Mouse (Mus musculus): ENCODE data around the gene Nphp3.
A peak's percentile ranks its signal among the peaks of the same experiment; 100 is the strongest.

- TF ChIP-seq POLR2A (IDR thresholded peaks at IDR 0.05; ENCODE audit: borderline replicate concordance, extremely low read depth, insufficient read depth, insufficient read length, poor library complexity, severe bottlenecking) (peak; percentile 64), CTCF (IDR thresholded peaks at IDR 0.05; ENCODE audit: borderline replicate concordance, extremely low read depth, insufficient read depth, insufficient read length) (peak; percentile 3; the same call in 1 of the 2 replicates)
Measured at GRCm38 (mm10) chr9:104001921-104002859, at the start of gene Nphp3.
